Mouse (Mus musculus) intestine, embryonic 16.5 days (tissue): ENCODE measurements around the gene Unc5c. TPM values are rescaled to one million over a fixed set of nuclear protein-coding genes. Genes with fewer than 3 reads are reported as not detected.

Experiments used
- ATAC-seq: fragments of 200-750 bp; cut with Nextera tagmentation; 2 replicates; pipeline ENCODE4 v1.8.0; 2017; ENCODE audit warnings: moderate TSS enrichment, moderate library complexity
- H3K27ac ChIP-seq: fragments of 300-500 bp; sonication (generic); 2 replicates; pipeline ENCODE4 v1.5.1; 2014; ENCODE audit warnings: mild to moderate bottlenecking, low read length
- H3K27me3 ChIP-seq: fragments of 300-500 bp; sonication (generic); replicated peaks from 2 replicates; pipeline ENCODE4 v1.6.1; 2014; ENCODE audit warnings: low read length, control low read depth, mixed read lengths; ENCODE audit not compliant: control insufficient read depth, insufficient read depth
- H3K36me3 ChIP-seq: fragments of 300-500 bp; sonication (generic); 2 replicates; pipeline ENCODE4 v1.6.1; 2014; ENCODE audit warnings: low read length, control low read depth; ENCODE audit not compliant: control insufficient read depth, insufficient read depth
- H3K4me1 ChIP-seq: fragments of 300-500 bp; sonication (generic); 2 replicates; pipeline ENCODE4 v1.6.1; 2014; ENCODE audit warnings: low read length, control low read depth, mixed read lengths; ENCODE audit not compliant: control insufficient read depth, insufficient read depth
- H3K4me2 ChIP-seq: fragments of 300-500 bp; sonication (generic); 2 replicates; pipeline ENCODE4 v1.6.1; 2014; ENCODE audit warnings: low read depth, low read length, control low read depth
- H3K4me3 ChIP-seq: fragments of 300-500 bp; sonication (generic); 2 replicates; pipeline ENCODE4 v1.5.1; 2014; ENCODE audit warnings: mild to moderate bottlenecking, low read length
- H3K9ac ChIP-seq: fragments of 300-500 bp; sonication (generic); 2 replicates; pipeline ENCODE4 v1.6.1; 2014; ENCODE audit warnings: low read depth, low read length
- H3K9me3 ChIP-seq: fragments of 300-500 bp; sonication (generic); 2 replicates; pipeline ENCODE4 v1.6.1; 2016; ENCODE audit warnings: low read length, control low read depth; ENCODE audit not compliant: control insufficient read depth
- WGBS: fragments of 180-500 bp; shearing (Covaris S2); extraction: QIAGEN DNeasy Blood & Tissue Kit; methylation state at CpG from one replicate; pipeline ENCODE4 v1.1.7; 2014; 5-methylcytosine and 5-hydroxymethylcytosine counted together
- polyA plus RNA-seq: library from polyadenylated mRNA; unstranded; fragments of >200 nt; fragmentation: Nextera tagmentation; extraction: Ambion mirVana; gene quantifications from 2 replicates; pipeline ENCODE4 v1.2.1, GENCODE M21; 2015

Gene Unc5c
- polyA plus RNA-seq, 1 experiment from 2014 or later: 5.0 TPM

- H3K4me2 ChIP-seq: no peak overlapping the region
- 16% methylated on average over 1 of the region's 1 CpGs for WGBS
- no peak overlapping the region for H3K27ac ChIP-seq
- H3K9me3 ChIP-seq: no peaks in the 10 kb centered on the region
- H3K27me3 ChIP-seq: no peaks in the 10 kb centered on the region
- no peaks in the 10 kb centered on the region for H3K36me3 ChIP-seq
- peaks cover 4% of the 10 kb centered on the region; the same call in 1 of the 2 replicates for H3K4me1 ChIP-seq
- ATAC-seq: no peak; the same call in 1 of the 2 replicates
- no peak overlapping the region for H3K9ac ChIP-seq
- no peak overlapping the region for H3K4me3 ChIP-seq
These were observed 332.8 kb downstream of the Unc5c start for GRCm38 (mm10) chr3:141797789-141798188.

GRCm38 (mm10) chr3:141804133-141804532 is 339.1 kb downstream of the Unc5c start:
- Histone ChIP-seq H3K4me2 (no peak overlapping the region), H3K9ac (no peak overlapping the region), H3K9me3 (no peaks in the 10 kb centered on the region), H3K27ac (no peak overlapping the region), H3K36me3 (no peaks in the 10 kb centered on the region), H3K4me1 (no peaks in the 10 kb centered on the region), H3K4me3 (no peak overlapping the region), H3K27me3 (no peaks in the 10 kb centered on the region)
- WGBS: 65% methylated on average over 5 of the region's 5 CpGs
- ATAC-seq: no peak

DNA sequence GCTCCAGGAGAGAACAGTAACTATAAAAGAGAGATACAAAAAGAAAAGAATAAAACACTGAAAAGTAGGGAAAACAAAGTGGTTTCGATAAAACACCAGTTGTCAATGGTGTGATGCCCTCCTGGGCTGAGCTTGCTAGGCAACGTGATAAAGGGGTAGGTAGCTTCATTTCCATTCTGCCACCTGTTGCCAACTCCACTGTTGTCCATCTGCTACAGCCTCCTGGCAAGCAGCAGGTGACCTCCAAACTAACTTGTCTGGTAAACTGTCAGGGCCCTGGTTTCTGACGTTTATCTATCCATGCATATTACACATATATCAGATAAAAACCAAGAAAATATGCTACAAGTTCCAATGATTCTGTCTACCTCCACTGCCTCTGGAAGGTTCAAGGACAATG is 344.6 kb downstream of the Unc5c start:
- Histone ChIP-seq H3K4me3 (no peak overlapping the region), H3K9me3 (no peaks in the 10 kb centered on the region), H3K4me2 (no peak overlapping the region), H3K36me3 (no peaks in the 10 kb centered on the region), H3K27ac (no peak overlapping the region), H3K27me3 (no peaks in the 10 kb centered on the region), H3K9ac (no peak overlapping the region), H3K4me1 (no peaks in the 10 kb centered on the region)
- ATAC-seq: no peak
- WGBS: 75% methylated on average over 3 of the region's 3 CpGs

- Histone ChIP-seq H3K4me3 (no peak overlapping the region), H3K36me3 (no peaks in the 10 kb centered on the region), H3K9ac (no peak overlapping the region), H3K4me1 (no peaks in the 10 kb centered on the region), H3K9me3 (no peaks in the 10 kb centered on the region), H3K27me3 (no peaks in the 10 kb centered on the region), H3K27ac (no peak overlapping the region), H3K4me2 (no peak overlapping the region)
- WGBS: 61% methylated on average over 7 of the region's 7 CpGs
- no peak for ATAC-seq
These were observed 345.9 kb downstream of the Unc5c start for GRCm38 (mm10) chr3:141810944-141811343.

GRCm38 (mm10) chr3:141811348-141811747 is 346.3 kb downstream of the Unc5c start:
- no peaks in the 10 kb centered on the region for H3K36me3 ChIP-seq
- H3K9ac ChIP-seq: no peak overlapping the region
- H3K4me2 ChIP-seq: no peak overlapping the region
- no peak overlapping the region for H3K27ac ChIP-seq
- no peaks in the 10 kb centered on the region for H3K9me3 ChIP-seq
- no peaks in the 10 kb centered on the region for H3K27me3 ChIP-seq
- ATAC-seq: peak; percentile 52; the same call in 1 of the 2 replicates
- no peaks in the 10 kb centered on the region for H3K4me1 ChIP-seq
- H3K4me3 ChIP-seq: no peak overlapping the region
- WGBS: 23% methylated on average over 2 of the region's 2 CpGs

- Histone ChIP-seq H3K4me1 (no peaks in the 10 kb centered on the region), H3K9ac (no peak overlapping the region), H3K27ac (no peak overlapping the region), H3K4me3 (no peak overlapping the region), H3K4me2 (no peak overlapping the region), H3K36me3 (no peaks in the 10 kb centered on the region), H3K27me3 (no peaks in the 10 kb centered on the region), H3K9me3 (no peaks in the 10 kb centered on the region)
- ATAC-seq: no peak
- 89% methylated on average over 1 of the region's 1 CpGs for WGBS
These were observed 349.8 kb downstream of the Unc5c start for GRCm38 (mm10) chr3:141814776-141815175.

DNA sequence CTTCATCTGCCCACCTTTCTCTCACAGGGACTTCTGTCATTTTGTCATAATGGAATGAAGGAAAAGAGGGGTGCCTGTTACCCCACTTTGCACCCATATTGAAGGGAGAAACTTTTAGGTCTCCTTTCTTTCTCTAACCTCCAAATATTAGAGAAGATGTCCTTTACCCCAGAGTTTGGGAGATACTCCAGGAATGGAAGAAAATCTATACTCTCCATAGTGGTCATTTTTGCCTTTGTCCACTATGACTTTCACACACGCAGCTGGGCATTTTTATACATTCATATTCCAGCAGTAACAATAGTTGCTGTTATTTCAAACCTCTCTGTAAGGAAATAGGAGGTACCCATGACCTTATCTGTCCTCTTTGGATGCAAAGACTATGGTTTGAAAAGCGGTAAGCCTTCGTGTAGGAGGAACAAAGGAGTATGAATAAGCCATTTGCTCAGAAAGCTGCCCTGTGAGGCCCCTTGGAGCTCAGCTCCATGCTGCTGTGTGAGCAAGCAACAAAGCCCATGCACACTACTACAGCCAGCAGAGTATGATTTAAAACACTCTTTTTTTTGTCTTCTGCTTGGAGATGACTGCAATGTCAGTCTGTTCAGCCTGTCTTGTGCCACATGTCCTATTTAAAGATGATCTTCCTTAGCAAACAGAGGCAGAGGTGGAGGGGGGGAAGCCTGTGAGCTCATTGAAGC is 353.7 kb downstream of the Unc5c start:
- no peak overlapping the region for H3K4me2 ChIP-seq
- no peak for ATAC-seq
- no peaks in the 10 kb centered on the region for H3K4me1 ChIP-seq
- no peak overlapping the region for H3K4me3 ChIP-seq
- 61% methylated on average over 3 of the region's 3 CpGs for WGBS
- no peaks in the 10 kb centered on the region for H3K36me3 ChIP-seq
- H3K27me3 ChIP-seq: no peaks in the 10 kb centered on the region
- H3K9me3 ChIP-seq: no peaks in the 10 kb centered on the region
- H3K9ac ChIP-seq: no peak overlapping the region
- no peak overlapping the region for H3K27ac ChIP-seq

DNA sequence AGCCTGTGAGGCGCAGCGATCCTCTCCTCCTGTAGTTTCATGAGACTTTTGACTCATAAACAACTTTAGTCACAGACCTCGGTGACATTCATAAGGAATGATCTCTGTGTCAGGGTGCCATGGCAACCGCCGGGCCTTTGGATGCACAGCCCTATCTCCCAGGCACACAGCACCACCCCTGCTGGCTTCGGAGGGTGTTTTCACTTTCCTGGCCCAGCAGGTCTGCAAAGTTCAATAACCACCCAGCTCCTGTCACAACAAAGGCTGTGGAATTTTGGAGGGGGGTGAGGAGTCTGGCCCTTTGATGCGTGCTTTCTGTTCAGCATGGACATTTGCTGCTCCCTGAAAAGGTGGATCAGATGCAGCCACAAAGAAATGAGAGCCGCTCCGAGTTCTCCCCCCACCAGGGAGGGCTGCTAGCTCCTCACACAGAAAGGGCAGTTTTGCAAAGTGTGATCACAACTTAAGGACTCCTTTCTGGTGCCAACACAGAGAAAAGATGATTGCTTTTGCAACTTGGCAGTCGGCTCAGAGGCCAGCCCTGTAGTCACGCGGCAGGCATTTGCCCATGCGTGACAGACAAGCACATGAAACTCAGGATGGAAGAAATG is 354.4 kb downstream of the Unc5c start:
- H3K9me3 ChIP-seq: no peaks in the 10 kb centered on the region
- no peak overlapping the region for H3K4me3 ChIP-seq
- no peak for ATAC-seq
- H3K27ac ChIP-seq: no peak overlapping the region
- H3K9ac ChIP-seq: no peak overlapping the region
- 40% methylated on average over 13 of the region's 13 CpGs for WGBS
- no peak overlapping the region for H3K4me2 ChIP-seq
- H3K36me3 ChIP-seq: no peaks in the 10 kb centered on the region
- H3K27me3 ChIP-seq: no peaks in the 10 kb centered on the region
- no peaks in the 10 kb centered on the region for H3K4me1 ChIP-seq

GRCm38 (mm10) chr3:141828301-141828700 is 363.3 kb downstream of the Unc5c start:
- Histone ChIP-seq H3K27ac (no peak overlapping the region), H3K27me3 (no peaks in the 10 kb centered on the region), H3K9ac (no peak overlapping the region), H3K4me3 (no peak overlapping the region), H3K9me3 (no peaks in the 10 kb centered on the region), H3K36me3 (no peaks in the 10 kb centered on the region), H3K4me2 (no peak overlapping the region), H3K4me1 (no peaks in the 10 kb centered on the region)
- ATAC-seq: no peak
- WGBS: 79% methylated on average over 5 of the region's 5 CpGs
